Mouse (Mus musculus) heart, adult 8-10 months (tissue): ENCODE data around the gene Sox12. TPM values are rescaled to one million over a fixed set of nuclear protein-coding genes. Genes with fewer than 3 reads are reported as not detected.
A peak's percentile ranks its signal among the peaks of the same experiment; 100 is the strongest.
"Not testable (repeated sequence)": the region's sequence is repeated elsewhere in the genome, so short reads cannot be mapped to it uniquely, and the experiment has no call there.

Experiments
- DNase-seq: peaks from one replicate; pipeline ENCODE4 v3.0.0; 2022; ENCODE audit warnings: low spot score
- total RNA-seq, 4 experiments: library from RNA; stranded (reverse); gene quantifications; 2 replicates each; pipeline ENCODE4 v1.2.4; 2022

The Sox12 gene
- 1 to 10 TPM; 5.5 to 8.5 (median 7.0) TPM for total RNA-seq

- DNase-seq: peak; percentile 93
Observed at GRCm38 (mm10) chr2:152397680-152398435, at the start of gene Sox12. Sox12 (minus strand) TSS chr2:152398063.

- DNase-seq: no peak
Observed at GRCm38 (mm10) chr2:152447461-152447860, 49.6 kb upstream of the Sox12 start.

- DNase-seq: no peak
Observed at GRCm38 (mm10) chr2:152446642-152447041, 48.8 kb upstream of the Sox12 start.

- DNase-seq: no peak
Observed at GRCm38 (mm10) chr2:152443281-152443680, 45.4 kb upstream of the Sox12 start.

GRCm38 (mm10) chr2:152442322-152442721 is 44.5 kb upstream of the Sox12 start:
- DNase-seq: no peak

- DNase-seq: no peak
Observed at GRCm38 (mm10) chr2:152439833-152440232, 42.0 kb upstream of the Sox12 start.

GRCm38 (mm10) chr2:152438963-152439362 is 41.1 kb upstream of the Sox12 start:
- DNase-seq: no peak

- peak; percentile 74 for DNase-seq
Observed at GRCm38 (mm10) chr2:152436983-152437860, 39.4 kb upstream of the Sox12 start.

- DNase-seq: peak; percentile 24
Observed at GRCm38 (mm10) chr2:152436405-152436901, 38.6 kb upstream of the Sox12 start.

GRCm38 (mm10) chr2:152428481-152428880 is 30.6 kb upstream of the Sox12 start:
- not testable (repeated sequence) for DNase-seq

- no peak for DNase-seq
Observed at GRCm38 (mm10) chr2:152427493-152427892, 29.6 kb upstream of the Sox12 start.

GRCm38 (mm10) chr2:152415786-152416185 is 17.9 kb upstream of the Sox12 start:
- no peak for DNase-seq

- no peak for DNase-seq
Observed at GRCm38 (mm10) chr2:152415287-152415686, 17.4 kb upstream of the Sox12 start, which contains the start of gene 6820408C15Rik. 6820408C15Rik (plus strand) TSS chr2:152415587.

GRCm38 (mm10) chr2:152414591-152415165 is 16.8 kb upstream of the Sox12 start, which contains the start of gene Zcchc3:
Zcchc3 (minus strand) TSS chr2:152415027.
- peak; percentile 81 for DNase-seq

- no peak for DNase-seq
Observed at GRCm38 (mm10) chr2:152413765-152414584, 16.1 kb upstream of the Sox12 start.

GRCm38 (mm10) chr2:152413158-152413764 is 15.4 kb upstream of the Sox12 start:
- DNase-seq: no peak

GRCm38 (mm10) chr2:152412526-152413157 is 14.8 kb upstream of the Sox12 start:
- no peak for DNase-seq

- no peak for DNase-seq
Observed at GRCm38 (mm10) chr2:152411471-152411870, 13.6 kb upstream of the Sox12 start.

GRCm38 (mm10) chr2:152410971-152411371 is 13.1 kb upstream of the Sox12 start:
- DNase-seq: no peak

GRCm38 (mm10) chr2:152409781-152410180 is 11.9 kb upstream of the Sox12 start:
- DNase-seq: no peak
